Mouse (Mus musculus) liver, embryonic 14.5 days (tissue): ENCODE measurements at regions not wholly inside any gene's neighbourhood (a gene's known extent, or its start where the extent isn't known, plus 50 kb on each side); places are given as distances from the start of the nearest gene placed in this dataset.

Experiments
- ATAC-seq: fragments of 200-750 bp; cut with Nextera tagmentation; 2 replicates; pipeline ENCODE4 v1.8.0; 2017; ENCODE audit warnings: moderate number of reproducible peaks, mild to moderate bottlenecking, moderate library complexity; ENCODE audit not compliant: insufficient read depth
- DNase-seq, 3 experiments: peaks; one replicate each; pipeline ENCODE4 v3.0.0-alpha.2; 2012 to 2013; ENCODE audit warnings: low read depth in 3 of 3, low spot score in 3 of 3
- H3K27ac ChIP-seq: fragments of 300-500 bp; sonication (generic); 2 replicates; pipeline ENCODE4 v1.5.1; 2014; ENCODE audit warnings: moderate library complexity, mild to moderate bottlenecking, control low read depth, inconsistent platforms
- H3K27me3 ChIP-seq: fragments of 300-500 bp; sonication (generic); 2 replicates; pipeline ENCODE4 v1.6.1; 2014; ENCODE audit warnings: mild to moderate bottlenecking, low read length, moderate library complexity; ENCODE audit not compliant: control insufficient read depth, insufficient read depth
- H3K36me3 ChIP-seq: fragments of 300-500 bp; sonication (generic); replicated peaks from 2 replicates; pipeline ENCODE4 v1.6.1; 2014; ENCODE audit warnings: low read depth; ENCODE audit not compliant: control insufficient read depth, insufficient read depth
- H3K4me1 ChIP-seq, 2 experiments: fragments of 200-500 bp in 1 of 2; fragments of 300-500 bp in 1 of 2; sonication (generic) in 1 of 2; replicated peaks; 2 replicates each; pipeline ENCODE4 v1.6.1; 2012 to 2014; ENCODE audit warnings: antibody characterized with exemption in 1 of 2, inconsistent platforms in 1 of 2, low read length in 1 of 2; ENCODE audit not compliant: control insufficient read depth in 2 of 2, insufficient read depth in 2 of 2
- H3K4me2 ChIP-seq: fragments of 300-500 bp; sonication (generic); 2 replicates; pipeline ENCODE4 v1.6.1; 2014; ENCODE audit warnings: low read depth, mild to moderate bottlenecking, control low read depth, moderate library complexity
- H3K4me3 ChIP-seq, 2 experiments: fragments of 200-500 bp in 1 of 2; fragments of 300-500 bp in 1 of 2; sonication (generic) in 1 of 2; 2 replicates each; pipeline ENCODE4 v1.5.1; 2012 to 2014; ENCODE audit warnings: low read depth in 2 of 2, low read length in 2 of 2, mild to moderate bottlenecking in 2 of 2, control low read depth in 1 of 2, inconsistent platforms in 1 of 2, moderate library complexity in 1 of 2; ENCODE audit not compliant: insufficient read depth in 1 of 2
- H3K9ac ChIP-seq: fragments of 300-500 bp; sonication (generic); replicated peaks from 2 replicates; pipeline ENCODE4 v1.6.1; 2014; ENCODE audit warnings: mild to moderate bottlenecking, control low read depth, moderate library complexity
- H3K9me3 ChIP-seq: fragments of 300-500 bp; sonication (generic); 2 replicates; pipeline ENCODE4 v1.6.1; 2016; ENCODE audit warnings: low read length, mixed read lengths; ENCODE audit not compliant: control insufficient read depth
- CTCF ChIP-seq: IDR thresholded peaks from 2 replicates; pipeline ENCODE4 v1.5.1; 2016; ENCODE audit warnings: antibody characterized with exemption, low read depth, control low read depth
- EP300 ChIP-seq: IDR thresholded peaks from 2 replicates; pipeline ENCODE4 v1.6.1; 2016; ENCODE audit warnings: antibody characterized with exemption, low read depth
- WGBS: fragments of 180-500 bp; shearing (Covaris S2); extraction: QIAGEN DNeasy Blood & Tissue Kit; methylation state at CpG from one replicate; pipeline ENCODE4 v1.1.7; 2014; ENCODE audit not compliant: insufficient replicate concordance; 5-methylcytosine and 5-hydroxymethylcytosine counted together

GRCm38 (mm10) chr1:105070661-105071455 is 285.7 kb downstream of the Rnf152 start:
- no peak overlapping the region for H3K4me2 ChIP-seq
- H3K4me1 ChIP-seq = no peaks in the 10 kb centered on the region
- H3K4me3 ChIP-seq = no peak overlapping the region
- no peaks in the 10 kb centered on the region for H3K9me3 ChIP-seq
- TF ChIP-seq CTCF = no peak
- TF ChIP-seq EP300 = no peak
- H3K9ac ChIP-seq = no peak overlapping the region
- H3K36me3 ChIP-seq = no peaks in the 10 kb centered on the region
- WGBS = 38% methylated on average over 3 of the region's 3 CpGs
- H3K27me3 ChIP-seq = no peaks in the 10 kb centered on the region
- no peak overlapping the region for H3K27ac ChIP-seq
- DNase-seq (no peak), ATAC-seq (no peak)

GRCm38 (mm10) chr1:105067902-105068301 is 288.6 kb downstream of the Rnf152 start:
- WGBS = 58% methylated on average over 4 of the region's 4 CpGs
- no peak for DNase-seq
- H3K4me2 ChIP-seq = no peak overlapping the region
- no peaks in the 10 kb centered on the region for H3K36me3 ChIP-seq
- H3K4me3 ChIP-seq = no peak overlapping the region
- H3K4me1 ChIP-seq = no peaks in the 10 kb centered on the region
- H3K9me3 ChIP-seq = no peaks in the 10 kb centered on the region
- H3K27ac ChIP-seq = no peak overlapping the region
- H3K27me3 ChIP-seq = no peaks in the 10 kb centered on the region
- ATAC-seq = no peak
- H3K9ac ChIP-seq = no peak overlapping the region
- TF ChIP-seq CTCF (no peak), EP300 (no peak)

GRCm38 (mm10) chr1:105067049-105067795 is 289.3 kb downstream of the Rnf152 start:
- WGBS = 51% methylated on average over 4 of the region's 4 CpGs

GRCm38 (mm10) chr1:105050584-105051363 is 282.4 kb downstream of the Cdh20 start:
- 64% methylated on average over 10 of the region's 10 CpGs for WGBS
- no peaks in the 10 kb centered on the region for H3K9me3 ChIP-seq
- no peak overlapping the region for H3K4me2 ChIP-seq
- no peaks in the 10 kb centered on the region for H3K36me3 ChIP-seq
- no peak overlapping the region for H3K4me3 ChIP-seq
- no peak overlapping the region for H3K9ac ChIP-seq
- DNase-seq (no peak), ATAC-seq (no peak)
- H3K4me1 ChIP-seq = no peaks in the 10 kb centered on the region
- H3K27ac ChIP-seq = no peak overlapping the region
- H3K27me3 ChIP-seq = no peaks in the 10 kb centered on the region
- TF ChIP-seq CTCF (no peak), EP300 (no peak)

More at GRCm38 (mm10) chr1:105067049-105067795, 289.3 kb downstream of the Rnf152 start:
- no peak for TF ChIP-seq EP300
- TF ChIP-seq CTCF = no peak
- ATAC-seq (no peak), DNase-seq (no peak)
- Histone ChIP-seq H3K27me3 (no peaks in the 10 kb centered on the region), H3K36me3 (no peaks in the 10 kb centered on the region), H3K4me2 (no peak overlapping the region), H3K9ac (no peak overlapping the region), H3K4me1 (no peaks in the 10 kb centered on the region), H3K9me3 (no peaks in the 10 kb centered on the region), H3K4me3 (no peak overlapping the region), H3K27ac (no peak overlapping the region)
